Mouse (Mus musculus) kidney, adult 8-10 months (tissue): ENCODE data around the gene Pin4.
A peak's percentile ranks its signal among the peaks of the same experiment; 100 is the strongest.

Experiments used
- DNase-seq, 2 experiments: peaks; one replicate each; pipeline ENCODE4 v3.0.0; 2022

Pin4 gene

DNA sequence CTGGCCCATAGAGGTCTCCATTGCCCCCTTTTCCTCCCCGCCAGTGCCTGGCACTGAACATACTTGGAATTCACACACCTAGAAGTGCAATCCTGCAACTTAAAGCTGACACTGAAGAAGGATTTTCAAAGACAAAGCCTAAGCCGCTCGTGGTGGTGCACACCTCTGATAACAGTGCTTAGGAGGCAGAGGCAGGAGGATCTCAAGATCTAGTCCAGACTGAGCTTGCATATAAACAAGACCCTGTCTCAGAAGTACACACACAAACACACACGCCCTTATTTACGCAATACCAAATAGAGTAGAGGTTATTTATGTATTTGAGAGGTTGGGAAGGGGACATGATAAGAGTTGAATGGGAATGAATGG, 38.2 kb downstream of the Pin4 start:
- DNase-seq, result no peak

DNA sequence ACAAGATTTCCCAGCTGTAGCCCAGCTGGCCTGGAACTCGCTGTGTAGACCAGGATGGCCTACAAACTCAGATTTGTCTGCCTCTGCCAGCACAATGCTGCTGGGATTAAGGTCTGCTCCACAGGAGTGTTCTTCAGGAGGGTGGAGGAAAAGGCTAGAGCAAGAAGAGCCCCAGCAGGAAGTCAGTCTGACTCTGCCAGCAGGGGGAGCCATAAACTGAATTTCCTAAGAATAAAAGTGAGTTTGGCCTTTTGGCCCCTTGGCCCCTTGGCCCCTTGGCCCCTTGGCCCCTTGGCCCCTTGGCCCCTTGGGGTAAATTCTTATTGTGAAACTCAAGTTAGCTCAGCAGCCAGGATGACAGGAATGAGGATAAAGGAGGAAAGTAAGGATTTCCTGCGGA, 40.5 kb downstream of the Pin4 start:
- DNase-seq, result peak; percentile 9 to 47

DNA sequence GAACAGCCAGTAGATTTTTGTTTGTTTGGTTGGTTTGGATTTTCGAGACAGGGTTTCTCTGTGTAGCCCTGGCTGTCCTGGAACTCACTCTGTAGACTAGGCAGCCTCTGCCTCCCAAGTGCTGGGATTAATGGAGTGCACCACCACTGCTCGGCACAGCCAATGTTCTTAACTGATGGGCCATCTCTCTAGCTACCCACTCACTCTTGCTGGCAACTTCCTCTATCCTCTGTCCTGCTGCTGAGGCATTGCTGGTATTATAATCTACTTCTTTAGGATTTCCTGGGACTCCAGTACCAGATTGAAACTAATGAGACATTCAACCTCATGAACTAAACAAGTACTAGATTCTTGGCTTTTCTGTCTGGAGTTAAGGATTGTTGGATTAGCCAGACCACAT, 41.3 kb downstream of the Pin4 start:
- no peak for DNase-seq

DNA sequence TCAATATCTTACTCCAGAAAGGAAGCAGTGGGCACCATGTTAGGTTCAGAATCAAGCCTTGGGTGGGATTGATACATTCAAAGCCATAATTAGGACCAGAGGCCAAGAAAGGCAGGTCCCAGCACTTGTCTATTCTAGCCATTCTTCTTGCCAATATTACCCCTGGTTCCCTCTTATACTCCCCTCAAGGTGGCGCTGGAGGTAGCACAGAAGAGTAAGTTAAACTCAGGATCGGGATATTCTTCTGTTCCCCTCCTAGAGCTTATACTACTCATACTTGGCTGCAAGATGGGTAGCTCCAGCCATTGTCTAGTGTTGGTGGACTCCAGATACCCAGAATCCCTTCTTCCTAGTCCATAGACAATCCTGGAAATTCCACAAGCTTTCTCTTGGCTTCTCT, 43.8 kb downstream of the Pin4 start:
- no peak for DNase-seq

DNA sequence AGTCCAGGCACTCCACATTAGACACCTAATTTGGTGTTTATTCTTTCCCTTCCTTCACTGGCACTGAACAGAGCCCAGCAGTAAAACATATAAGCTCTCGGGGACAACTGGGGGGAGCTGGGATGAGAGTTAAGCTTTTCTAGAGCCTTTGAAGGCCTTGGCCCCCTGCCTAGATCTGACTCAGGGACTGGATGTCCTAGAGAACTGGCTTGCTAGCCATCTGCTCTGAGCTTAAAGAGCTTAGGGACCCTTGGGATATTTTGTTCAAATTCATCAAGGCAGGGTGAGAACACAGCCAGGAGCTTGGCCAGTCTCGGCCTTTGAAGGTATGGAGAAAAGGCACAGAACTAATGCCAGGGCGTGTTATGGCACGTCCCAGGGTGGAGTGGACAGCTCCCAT, 44.3 kb downstream of the Pin4 start:
- DNase-seq, result no peak

DNA sequence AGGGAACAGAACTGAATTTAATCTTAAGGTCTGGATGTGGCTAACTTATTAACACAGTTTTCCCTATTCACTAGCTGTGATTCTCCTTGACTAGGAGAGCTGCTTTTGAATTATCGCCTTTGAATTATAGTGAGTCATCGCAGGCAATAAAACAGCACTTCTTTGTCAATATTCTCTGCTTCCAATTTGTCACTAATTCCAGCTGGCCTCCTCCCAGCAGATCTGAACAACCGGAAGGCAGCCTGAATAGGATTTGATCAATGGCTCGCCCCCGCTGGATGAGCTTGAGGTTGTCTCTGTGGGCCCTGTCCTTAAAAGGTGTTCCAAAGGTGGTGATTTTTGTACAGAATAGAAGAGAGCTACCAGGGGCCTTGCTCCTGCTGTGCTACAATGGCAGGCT, 47.3 kb downstream of the Pin4 start:
- no peak for DNase-seq

DNA sequence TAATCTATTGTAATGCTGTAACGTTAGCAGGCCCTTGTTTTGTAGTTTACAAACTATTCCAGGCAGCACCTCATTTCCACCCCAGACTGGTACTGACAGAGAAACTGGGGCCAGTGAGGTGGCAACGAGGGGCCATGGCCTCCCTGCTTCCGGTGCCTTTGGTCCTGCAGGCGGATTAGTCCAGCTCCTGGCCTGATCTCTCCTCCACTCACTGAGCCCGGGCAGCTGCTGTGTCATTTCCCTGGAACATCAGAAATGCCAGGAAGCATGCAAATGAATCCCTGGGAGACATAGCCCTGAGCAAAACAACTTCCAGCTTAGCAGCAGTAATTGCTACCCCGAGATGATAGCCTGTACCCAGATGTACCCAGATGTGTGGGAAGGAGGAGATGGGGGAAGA, 47.7 kb downstream of the Pin4 start:
- DNase-seq, result no peak

DNA sequence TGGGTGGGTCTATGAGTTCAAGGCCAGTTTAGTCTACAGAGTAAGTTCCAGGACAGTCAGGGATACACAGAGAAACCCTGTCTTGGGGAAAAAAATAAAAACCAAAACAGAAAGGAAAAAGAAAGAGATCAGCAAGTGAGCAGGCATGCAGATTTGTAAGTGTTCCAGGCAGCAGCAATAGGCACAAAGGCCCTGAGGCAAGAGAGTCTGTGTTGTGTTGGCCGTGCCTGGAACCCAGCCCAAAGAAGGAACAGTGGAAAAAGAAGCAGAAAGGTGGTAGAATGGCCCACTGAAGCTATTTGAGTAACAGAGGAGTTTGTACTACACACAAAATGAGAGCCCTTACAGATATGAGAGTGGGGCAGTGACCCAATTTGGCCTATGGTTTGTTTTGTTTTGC, 50.5 kb downstream of the Pin4 start:
- no peak for DNase-seq

DNA sequence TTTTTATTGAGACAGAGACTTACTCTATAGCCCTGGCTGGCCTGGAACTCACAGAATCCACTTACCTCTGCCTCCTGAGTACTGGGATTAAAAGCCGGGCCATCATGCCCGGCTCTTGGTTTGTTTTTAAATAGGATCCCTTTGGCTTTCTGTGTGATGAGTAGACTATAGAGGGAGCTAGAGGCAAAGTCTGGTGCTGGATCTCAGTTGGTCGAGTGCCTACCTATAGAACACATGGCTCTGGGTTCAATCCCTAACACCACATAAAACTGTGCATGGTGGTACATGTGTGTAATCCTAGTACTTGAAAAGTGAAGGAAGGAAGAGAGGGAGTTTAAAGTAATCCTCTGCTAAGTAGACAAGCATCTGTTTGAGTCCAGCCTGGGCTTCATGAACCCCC, 50.9 kb downstream of the Pin4 start:
- DNase-seq, result no peak

DNA sequence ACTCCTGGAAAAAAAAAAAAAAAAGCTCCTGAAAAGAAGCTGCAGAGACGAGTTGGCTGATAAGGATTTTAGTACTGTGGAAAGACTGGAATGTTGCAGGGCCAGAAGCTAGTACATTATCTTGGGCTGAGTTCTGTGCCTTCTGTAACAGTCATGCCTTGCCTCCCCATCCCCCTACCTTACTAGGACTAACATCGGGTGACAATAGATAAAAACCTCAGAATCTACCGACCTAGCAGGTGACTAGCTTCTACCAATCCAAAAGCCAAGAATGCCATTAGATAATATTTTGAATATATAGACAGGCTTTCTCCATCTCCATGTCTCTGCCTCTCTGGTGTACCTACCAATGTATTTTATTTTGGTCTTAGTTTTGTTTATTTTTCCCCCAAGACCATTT, 51.7 kb downstream of the Pin4 start:
- no peak for DNase-seq

DNA sequence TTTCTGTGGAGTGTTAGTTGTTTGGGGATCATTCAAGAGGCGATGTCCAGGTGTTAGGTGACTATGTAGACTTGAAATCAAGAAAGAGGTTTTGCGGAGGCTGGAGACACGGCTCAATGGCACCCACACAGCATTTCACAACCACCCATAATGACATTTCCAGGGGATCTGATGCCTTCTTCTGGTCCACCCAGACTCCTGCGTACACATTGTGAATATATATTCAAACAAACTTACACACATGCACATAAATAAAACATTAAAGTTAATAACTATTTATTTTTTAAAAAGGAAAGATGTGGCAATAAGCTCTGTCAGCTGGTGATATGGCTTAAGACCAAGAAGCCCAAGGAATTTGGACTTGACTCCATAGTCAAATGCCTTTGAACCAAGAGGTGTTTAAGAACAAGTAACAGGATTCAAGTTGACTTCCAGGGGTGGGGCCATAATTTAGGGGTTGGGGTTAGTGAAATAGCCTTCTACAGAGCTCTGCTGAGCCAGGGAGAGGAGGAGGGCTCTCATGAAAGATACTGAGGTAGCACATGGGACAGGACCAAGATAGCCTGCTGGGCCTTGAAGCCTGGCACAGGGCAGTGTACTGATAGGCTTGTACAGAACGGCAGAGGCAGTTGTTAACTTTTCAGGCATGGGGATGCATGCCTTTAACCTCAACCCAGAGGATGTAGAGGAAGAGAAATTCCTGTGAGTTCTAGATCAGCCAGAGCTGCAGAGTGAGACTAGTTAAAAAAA, 56.5 kb downstream of the Pin4 start:
- peak in 1 of 2 experiments; percentile 12 for DNase-seq
